Mouse (Mus musculus) cerebellum, postnatal 4 days (tissue): ENCODE data around the gene Men1.

Experiments used
- DNase-seq, 2 experiments: peaks; one replicate each; pipeline ENCODE4 v3.0.0; 2022; ENCODE audit warnings: low spot score in 2 of 2, mixed read lengths in 1 of 2

Men1 gene

GRCm38 (mm10) chr19:6364317-6364725 is 29.5 kb downstream of the Men1 start:
- DNase-seq = peak; percentile 84 to 93

GRCm38 (mm10) chr19:6364842-6365241 is 30.1 kb downstream of the Men1 start:
- DNase-seq = no peak

- no peak for DNase-seq
Measured at GRCm38 (mm10) chr19:6370175-6370574, 35.4 kb downstream of the Men1 start.

- no peak for DNase-seq
Measured at GRCm38 (mm10) chr19:6372433-6372832, 37.7 kb downstream of the Men1 start.

GRCm38 (mm10) chr19:6373539-6374400 is 39.0 kb downstream of the Men1 start:
- peak; percentile 79 to 90 for DNase-seq

- DNase-seq = no peak
Measured at GRCm38 (mm10) chr19:6374571-6374970, 39.8 kb downstream of the Men1 start.

GRCm38 (mm10) chr19:6375423-6376254 is 40.9 kb downstream of the Men1 start:
- no peak for DNase-seq

- DNase-seq = peak; percentile 66 to 82
Measured at GRCm38 (mm10) chr19:6376255-6376564, 41.4 kb downstream of the Men1 start.

- DNase-seq = no peak
Measured at GRCm38 (mm10) chr19:6376643-6377042, 41.9 kb downstream of the Men1 start.

GRCm38 (mm10) chr19:6377327-6378040 is 42.7 kb downstream of the Men1 start:
- no peak for DNase-seq

GRCm38 (mm10) chr19:6380411-6381166 is 45.8 kb downstream of the Men1 start:
- DNase-seq = no peak

- DNase-seq = no peak
Measured at GRCm38 (mm10) chr19:6381238-6381637, 46.5 kb downstream of the Men1 start.

GRCm38 (mm10) chr19:6382323-6382924 is 47.6 kb downstream of the Men1 start:
- DNase-seq = no peak

GRCm38 (mm10) chr19:6383470-6383869 is 48.7 kb downstream of the Men1 start:
- no peak for DNase-seq

- no peak for DNase-seq
Measured at GRCm38 (mm10) chr19:6384128-6384527, 49.3 kb downstream of the Men1 start, which contains the start of gene Pygm. Gene Pygm (plus strand): TSS chr19:6384399.

- DNase-seq = no peak
Measured at GRCm38 (mm10) chr19:6384954-6385353, 50.2 kb downstream of the Men1 start.

- DNase-seq = no peak
Measured at GRCm38 (mm10) chr19:6385419-6385818, 50.6 kb downstream of the Men1 start.

- no peak for DNase-seq
Measured at GRCm38 (mm10) chr19:6385821-6386220, 51.0 kb downstream of the Men1 start.

GRCm38 (mm10) chr19:6386234-6386633 is 51.5 kb downstream of the Men1 start:
- no peak for DNase-seq

GRCm38 (mm10) chr19:6388006-6388405 is 53.2 kb downstream of the Men1 start:
- no peak for DNase-seq

- no peak for DNase-seq
Measured at GRCm38 (mm10) chr19:6389803-6390202, 55.0 kb downstream of the Men1 start.
